Mouse (Mus musculus): ENCODE data around the gene Zfp94.

Zfp94 gene

DNA sequence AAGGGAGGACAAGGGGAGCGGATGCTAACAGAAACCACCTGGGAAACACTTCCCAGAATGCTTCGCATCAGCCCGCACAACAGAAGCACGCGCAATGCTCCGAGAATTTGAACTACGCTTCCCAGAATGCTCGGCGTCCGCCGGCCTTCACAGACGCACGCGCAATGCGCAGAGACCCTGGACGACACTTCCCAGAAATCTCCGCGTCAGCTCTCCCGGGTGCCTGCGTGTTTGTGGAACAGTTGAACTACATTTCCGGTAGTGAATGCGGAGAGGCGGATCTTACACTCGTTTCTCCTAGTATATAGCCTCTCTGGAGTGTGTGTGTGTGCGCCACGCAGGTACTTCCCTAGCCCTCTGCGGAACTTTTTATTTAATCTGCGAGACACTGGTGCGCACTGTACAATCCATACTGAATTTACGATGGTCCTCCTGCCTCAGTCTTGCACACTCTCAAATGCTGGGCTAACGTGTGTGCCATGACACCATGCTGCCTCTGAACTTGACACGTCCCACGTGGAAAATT lies at the start of gene Zfp94:
TSS of gene Zfp94 (minus strand) at position 100 of the 526 bp plus-strand sequence.
- DNase-seq (ENCODE audit: low spot score), result peak; percentile 96

DNA sequence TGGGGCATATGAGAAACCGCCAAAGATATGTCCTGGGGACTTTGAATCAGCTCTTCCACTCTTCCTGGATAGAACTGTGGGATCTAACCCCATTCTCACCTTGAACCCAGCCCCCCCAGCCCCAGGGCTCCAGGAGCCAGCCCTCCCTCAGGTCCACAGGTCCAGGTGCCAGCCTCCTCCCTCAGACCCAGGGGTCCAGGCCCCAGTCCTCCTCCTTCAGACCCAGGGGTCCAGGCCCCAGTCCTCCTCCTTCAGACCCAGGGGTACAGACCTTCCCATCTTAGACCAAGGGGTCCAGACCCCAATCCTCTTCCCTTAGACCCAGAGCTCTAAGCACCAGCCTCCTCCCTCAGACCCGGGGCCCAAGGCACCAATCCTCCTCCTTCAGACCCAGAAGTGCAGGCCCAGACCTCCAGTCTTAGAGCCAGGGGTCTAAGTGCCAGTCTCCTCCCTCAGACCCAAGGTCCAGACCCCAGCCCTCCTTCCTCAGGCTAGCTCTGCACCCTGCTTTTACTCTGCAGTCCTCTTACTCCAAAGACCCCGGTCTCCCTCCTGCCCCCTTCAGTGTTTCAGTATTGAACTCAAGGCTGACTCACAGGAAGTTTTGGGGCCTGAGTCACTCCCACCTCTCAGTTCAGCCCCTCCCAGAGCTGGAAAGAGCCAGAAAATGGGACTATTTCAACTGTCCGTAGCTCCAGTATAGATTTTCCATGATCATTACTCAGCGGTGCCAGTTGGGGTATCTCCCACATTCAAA lies 49.0 kb upstream of the Zfp94 start:
- DNase-seq (ENCODE audit: low spot score), result no peak

DNA sequence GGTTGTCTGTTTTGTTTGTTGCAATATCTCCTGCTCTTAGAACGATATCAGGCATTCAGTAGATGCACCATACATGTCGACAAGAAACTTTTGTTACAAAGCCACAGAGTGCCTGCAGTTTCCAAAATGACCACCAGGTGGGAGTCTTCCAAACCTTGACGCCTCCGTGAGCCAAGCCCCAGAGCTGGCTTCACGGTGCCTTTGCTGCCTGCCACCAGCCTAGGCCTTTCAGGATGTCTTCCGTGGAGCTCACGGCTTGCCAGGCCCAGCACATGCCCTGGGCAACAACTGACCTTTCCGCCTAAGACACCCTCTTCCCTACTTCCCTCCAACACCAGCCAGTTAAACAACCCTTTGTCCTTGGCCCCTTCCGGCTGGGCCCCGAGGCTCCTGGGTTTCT lies 48.4 kb upstream of the Zfp94 start:
- DNase-seq (ENCODE audit: low spot score), result peak; percentile 71

DNA sequence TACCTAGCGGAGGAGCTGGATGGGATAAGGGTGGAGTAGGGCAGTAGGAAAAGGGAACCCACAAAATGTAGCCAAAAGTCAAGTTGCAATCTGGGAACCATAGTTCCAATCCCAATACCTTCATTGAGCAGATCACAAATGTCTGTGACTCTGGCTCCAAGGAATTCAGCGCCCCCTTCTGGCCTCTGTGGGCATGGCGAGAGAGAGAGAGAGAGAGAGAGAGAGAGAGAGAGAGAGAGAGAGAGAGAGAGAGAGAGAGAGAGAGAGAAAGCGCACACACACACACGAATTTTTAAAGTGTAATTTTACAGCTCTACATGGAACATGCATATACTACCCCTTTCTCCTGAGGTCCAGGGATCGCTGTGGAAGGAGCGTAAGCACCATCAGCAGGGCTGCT lies 46.8 kb upstream of the Zfp94 start:
- no peak for DNase-seq (ENCODE audit: low spot score)

DNA sequence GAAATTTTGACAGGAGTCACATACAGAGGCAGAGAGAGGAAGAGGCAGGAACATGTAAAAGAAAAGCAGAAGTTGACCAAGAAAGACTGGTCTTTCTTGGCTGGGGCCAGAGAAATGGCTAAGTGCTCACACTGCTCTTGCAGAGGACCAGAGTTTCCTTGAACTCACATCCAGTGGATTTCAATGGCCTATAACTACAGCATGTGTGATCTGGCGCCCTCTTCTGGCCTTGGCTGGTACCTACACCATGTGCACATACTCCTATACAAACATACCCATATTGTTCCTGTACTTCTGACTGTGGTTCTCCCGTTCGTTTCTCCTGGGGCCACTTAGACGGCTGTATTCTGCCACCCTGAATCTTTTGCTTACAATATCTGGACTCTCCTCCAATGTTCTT lies 44.5 kb upstream of the Zfp94 start:
- DNase-seq (ENCODE audit: low spot score), result no peak

DNA sequence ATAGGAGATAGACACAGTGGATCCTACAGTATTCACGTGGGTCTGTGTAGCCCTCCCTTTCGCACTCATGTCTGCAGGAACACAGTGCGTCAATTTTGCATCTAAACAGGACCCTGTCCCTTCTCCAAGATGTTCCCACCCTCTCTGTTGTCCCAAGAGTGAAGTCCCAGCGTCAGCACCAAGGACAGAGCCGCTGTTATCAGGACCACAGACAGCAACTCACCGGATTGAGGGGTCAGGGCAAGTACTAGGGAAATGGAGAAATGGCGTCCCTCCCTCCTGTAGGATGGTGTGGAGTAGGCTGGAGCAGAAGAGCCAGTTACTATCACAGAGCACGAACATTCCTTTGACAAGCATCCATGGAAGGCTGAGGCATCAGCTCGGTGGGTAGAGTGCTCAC lies 42.8 kb upstream of the Zfp94 start:
- no peak for DNase-seq (ENCODE audit: low spot score)

DNA sequence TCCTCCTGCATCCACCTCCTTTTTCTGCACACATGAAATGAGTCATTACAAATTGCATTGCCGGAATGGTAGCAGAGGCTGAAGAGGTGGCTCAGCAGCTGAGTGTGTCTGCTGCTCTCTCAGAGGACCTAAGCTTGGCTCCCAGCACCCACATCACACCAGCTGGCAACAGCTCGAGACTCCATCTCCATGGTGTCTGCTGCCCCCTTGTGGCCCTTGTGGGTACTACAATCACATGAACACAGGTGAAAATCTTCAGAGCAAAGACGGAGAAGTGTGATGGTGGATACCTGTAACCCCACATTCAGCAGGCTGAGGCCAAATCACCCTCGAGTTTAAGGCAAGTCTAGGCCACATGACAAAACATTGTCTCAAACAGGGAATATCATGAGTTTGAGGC lies 41.4 kb upstream of the Zfp94 start:
- no peak for DNase-seq (ENCODE audit: low spot score)

DNA sequence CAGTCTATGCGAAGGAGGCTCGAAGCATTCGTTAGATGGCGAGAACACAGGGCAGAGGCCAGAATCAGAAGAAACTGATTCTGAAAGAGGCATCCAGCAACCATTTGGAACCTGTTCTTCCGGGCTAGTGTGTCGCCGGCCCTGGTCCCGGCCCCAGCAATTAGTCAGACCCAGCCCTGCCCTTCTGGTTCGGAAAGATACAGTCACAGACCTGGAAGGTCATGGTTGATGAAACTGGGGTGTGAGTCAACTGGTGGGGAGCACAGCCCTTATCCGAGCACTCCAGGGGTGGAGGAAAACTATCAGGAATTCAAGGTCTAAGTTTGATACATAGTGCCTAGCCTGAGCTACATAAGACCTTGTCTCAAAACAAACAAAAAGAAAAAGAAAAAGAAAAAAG lies 39.6 kb upstream of the Zfp94 start:
- DNase-seq (ENCODE audit: low spot score), result no peak

DNA sequence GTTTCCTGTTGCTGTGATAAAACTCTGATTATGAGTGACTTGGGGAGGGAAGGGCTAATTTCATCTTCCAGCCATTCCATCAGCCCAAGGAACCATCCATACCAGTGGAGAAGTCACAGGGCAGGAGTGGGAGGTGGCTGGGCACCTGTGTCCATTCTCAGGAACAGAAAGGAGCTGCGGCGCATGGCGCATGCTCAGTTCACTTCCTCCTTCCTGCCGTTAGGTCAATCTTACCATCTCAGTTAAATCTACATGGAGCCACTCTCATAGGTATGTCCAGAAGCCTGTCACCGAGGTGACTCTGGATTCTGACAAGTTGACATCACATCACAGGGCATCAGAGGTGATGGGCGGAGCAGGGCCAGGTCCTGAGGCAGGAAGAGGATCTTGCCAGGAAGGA lies 39.2 kb upstream of the Zfp94 start:
- DNase-seq (ENCODE audit: low spot score), result no peak

DNA sequence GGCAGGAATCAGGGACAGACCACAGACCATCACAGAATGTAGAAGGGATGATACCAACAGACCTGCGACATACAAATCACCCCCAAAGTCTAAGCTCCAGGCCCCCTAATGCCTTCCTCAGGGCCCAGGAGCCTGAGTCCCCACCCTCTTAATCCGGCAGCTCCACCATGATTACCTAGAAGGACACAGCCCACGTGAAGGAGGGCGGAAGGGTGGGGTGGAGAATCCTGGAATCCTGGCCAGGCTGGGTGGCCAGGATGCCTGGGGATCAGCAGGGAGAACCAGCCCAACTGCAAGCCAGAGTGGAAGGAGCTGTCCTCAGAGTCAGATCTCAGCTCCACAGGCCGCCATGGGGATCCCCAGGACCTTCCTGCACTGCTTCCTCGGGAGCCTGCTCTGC lies 32.4 kb upstream of the Zfp94 start, which contains the start of gene Lypd5:
TSS of gene Lypd5 (plus strand) at position 301 of the 400 bp plus-strand sequence.
- DNase-seq (ENCODE audit: low spot score), result no peak

DNA sequence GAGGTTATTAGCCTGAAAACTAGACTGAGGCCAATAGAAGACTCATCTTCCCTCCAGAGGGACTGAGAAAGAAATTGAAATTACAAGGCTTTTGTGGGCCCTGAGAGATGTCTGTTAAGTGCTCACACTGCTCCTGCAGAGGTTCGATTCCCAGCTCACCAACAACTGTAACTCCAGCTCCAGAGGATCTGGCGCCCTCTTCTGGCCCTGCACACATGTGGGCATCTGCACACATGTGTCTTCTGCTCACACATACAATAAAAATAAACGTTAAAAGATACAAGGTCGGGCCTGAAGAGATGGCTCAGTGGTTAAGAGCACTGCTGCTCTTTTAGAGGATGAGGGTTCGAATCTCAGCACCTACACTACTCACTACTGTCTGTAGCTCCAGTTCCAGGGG lies 30.0 kb upstream of the Zfp94 start:
- DNase-seq (ENCODE audit: low spot score), result no peak

DNA sequence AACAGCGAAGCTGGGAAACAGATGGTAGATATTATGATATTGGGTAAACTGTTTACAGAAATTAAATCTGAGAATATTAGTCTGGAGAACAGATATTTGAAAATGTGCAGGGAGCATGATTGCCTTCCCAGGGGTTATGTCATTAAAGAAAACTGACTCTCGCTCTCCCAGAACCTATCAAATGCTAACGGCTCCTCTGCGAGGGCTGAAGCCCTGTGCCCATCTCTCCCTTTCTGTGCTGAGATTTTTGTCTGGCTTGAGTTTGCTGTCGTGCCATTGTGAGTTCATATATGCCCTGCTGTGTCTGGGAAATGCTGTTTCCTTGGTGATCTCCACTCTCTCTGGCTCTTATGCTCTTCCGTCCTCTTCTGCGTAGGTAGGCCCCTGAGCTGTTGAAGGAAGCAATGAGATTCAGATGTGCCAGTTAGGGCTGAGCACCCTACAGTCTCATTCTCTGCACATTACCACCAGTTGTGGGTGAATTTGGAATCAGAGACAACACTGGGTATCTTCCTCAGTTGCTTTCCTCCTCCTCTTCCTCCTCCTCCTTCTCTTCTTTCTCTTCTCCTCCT lies 27.3 kb upstream of the Zfp94 start:
- DNase-seq (ENCODE audit: low spot score), result no peak

DNA sequence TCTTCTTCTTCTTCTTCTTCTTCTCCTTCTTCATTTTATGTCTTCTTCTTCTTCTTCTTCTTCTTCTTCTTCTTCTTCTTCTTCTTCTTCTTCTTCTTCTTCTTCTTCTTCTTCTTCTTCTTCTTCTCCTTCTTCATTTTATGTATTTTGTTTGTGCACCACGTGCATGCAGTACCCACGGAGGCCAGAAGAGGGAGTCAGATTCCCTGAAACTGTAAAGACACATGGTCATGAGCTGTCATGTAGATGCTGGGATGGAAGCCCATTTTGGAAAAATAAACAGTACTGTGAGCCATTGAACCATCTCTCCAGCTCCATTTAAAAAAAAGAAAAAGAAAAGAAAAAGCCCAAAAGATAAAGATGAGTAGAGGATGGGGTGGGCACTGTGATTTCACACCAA lies 21.8 kb upstream of the Zfp94 start:
- DNase-seq (ENCODE audit: low spot score), result no peak

DNA sequence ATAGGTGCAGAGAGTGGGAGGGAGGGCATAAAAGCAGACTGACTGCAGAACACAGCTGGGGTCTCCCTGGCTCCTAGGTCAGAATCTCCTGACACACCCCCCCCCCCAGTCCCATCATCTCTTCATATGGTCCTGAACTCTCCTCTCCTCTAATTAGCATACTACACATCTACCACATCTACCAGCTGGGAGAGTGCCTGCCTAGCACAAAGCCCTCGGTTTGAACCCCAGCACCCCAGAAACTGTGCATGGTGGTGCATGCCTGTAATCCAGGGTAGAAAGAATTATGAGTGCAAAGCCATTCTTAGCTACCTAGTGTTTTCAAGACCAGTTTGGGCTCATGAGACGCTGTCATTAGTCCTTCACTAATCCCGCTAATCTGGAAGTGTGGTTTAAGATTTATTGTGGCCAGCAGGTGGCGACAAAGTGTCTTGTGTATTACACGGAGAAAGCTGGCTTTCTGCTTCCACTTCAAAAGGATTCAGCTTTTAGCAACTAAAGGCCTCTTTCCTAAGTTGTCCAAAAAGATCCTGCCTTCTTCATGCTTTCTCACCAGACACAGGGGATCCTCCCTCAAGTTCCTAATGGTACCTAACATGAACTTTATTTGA lies 19.3 kb upstream of the Zfp94 start:
- DNase-seq (ENCODE audit: low spot score), result peak; percentile 71

DNA sequence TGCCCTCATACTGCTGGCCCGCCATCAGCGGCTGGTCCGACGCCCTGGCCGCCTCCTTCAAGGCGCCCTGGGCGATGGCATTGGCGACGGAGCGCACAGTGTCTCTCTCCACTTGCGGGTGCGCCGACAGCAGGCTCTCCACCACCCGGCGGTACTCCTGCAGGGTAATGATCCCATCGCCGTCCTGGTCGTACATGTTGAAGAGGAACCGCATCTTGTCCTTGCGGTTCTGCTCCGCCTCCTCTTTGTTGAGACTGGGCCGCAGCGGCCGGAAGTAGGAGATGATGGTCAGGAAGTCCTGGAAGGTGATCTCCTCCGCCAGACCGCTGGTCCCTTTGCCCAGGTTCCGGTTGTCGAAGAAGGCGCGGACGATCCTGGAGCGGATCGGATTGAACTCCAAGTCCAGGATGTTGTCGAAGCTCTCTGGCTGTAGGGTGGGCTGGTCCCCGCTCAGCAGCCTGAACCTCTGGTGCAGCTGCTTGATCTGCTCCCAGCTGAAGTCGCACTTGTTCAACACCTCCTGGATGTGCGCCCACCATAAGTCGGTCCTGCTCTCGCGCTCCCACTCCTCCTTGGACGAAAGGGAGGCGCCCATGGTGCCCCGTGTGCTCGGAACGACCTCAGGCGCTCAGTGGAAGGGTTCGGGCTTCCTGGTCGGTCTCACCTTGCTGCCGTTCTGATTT lies 17.0 kb upstream of the Zfp94 start, which contains the start of gene Tescl:
TSS of gene Tescl (minus strand) at position 633 of the 683 bp plus-strand sequence.
- DNase-seq (ENCODE audit: low spot score), result no peak

DNA sequence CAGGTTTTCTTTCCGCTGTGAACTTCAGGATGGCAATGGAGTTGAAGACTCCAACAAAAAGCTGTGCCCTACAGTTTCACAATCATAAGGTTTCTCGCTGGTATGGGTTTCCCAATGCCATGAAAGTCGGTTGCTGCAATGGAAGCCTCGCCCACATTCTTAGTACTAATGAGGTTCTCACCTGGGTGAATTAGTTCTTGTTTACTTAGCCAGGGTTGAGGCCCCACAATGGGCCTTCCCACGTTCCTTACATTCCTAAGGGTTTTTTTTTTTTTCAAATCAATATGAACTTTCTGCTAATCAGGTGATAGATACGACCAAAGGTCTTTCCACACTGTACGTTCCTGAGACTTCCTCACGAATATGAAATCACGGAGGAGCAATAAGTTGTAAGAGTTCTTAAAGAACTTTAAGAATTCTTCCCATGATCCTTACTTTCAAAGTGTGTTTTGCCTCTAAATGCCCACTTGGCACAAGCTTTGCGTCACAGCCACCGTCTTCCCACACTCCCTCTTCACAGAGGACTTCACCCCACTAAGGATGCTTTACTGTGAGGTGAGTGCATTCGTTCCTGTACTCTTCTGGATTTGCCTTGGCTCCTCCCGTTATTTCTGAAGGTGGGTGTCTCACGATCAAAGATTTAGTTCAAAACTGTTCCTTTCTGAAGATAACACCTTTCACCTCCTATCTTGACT lies 11.0 kb upstream of the Zfp94 start:
- peak; percentile 66 for DNase-seq (ENCODE audit: low spot score)

DNA sequence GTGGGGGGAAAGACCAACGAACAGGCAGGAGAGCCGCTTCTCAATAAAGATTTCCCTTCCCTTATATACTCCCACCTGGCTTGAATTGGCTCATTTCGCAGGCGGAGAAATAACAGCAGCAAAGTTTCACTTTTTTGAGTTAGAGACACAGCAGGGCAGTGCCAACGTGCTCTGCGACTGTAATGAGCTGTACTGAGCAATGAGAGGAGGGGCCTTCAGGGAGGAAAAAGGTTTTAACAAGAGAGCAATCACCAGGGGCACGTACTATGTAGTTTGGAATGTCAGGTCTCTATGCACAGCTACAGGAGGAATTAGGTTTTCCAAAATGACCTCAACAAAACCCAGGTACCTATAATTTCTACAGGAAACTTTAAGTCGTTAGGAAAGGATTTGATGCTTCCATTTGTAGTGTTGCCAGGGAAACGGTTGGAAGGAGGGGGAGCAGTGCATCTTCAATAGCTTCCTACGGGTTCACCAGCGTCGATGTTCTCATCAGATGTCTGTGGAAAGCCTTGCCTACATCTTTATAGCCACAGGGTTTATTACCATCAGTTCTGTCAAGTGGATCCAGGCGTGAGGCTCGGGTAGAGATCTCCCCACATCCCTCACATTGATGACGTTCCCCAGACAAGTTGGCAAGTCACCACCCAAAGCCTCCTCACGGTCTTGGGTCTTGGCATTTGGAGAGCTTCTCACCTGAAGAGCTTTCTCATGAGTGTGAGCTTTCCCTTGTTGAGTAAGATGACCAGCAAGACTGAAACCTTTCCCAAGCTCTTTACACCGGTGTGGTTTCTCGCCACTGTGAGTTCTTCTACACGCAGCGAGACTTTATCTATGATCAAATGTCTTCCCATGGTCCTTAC lies 10.0 kb upstream of the Zfp94 start:
- DNase-seq (ENCODE audit: low spot score), result peak; percentile 29

DNA sequence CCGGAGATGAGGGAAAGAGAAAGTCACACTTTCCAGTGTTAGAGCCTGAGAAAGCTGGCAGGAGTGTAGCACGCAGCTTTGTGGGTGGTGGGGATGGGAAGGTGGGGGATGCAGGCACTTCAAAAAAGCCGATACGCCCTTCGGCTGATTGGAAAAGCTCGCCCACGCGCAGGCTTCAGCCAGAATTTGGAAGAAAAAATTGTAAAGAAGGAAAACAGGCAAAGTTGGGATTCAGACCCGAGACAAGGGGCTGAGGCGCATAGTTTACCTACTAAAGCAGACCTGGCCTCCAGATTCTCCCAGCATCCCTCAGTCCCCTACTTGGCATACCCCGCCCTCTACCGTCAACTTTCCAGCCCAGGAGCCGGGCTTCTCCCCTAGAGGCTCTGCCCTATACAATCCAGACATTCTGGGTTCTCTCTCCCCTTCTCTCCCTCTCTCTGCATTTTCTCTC lies 9.2 kb upstream of the Zfp94 start:
- no peak for DNase-seq (ENCODE audit: low spot score)

DNA sequence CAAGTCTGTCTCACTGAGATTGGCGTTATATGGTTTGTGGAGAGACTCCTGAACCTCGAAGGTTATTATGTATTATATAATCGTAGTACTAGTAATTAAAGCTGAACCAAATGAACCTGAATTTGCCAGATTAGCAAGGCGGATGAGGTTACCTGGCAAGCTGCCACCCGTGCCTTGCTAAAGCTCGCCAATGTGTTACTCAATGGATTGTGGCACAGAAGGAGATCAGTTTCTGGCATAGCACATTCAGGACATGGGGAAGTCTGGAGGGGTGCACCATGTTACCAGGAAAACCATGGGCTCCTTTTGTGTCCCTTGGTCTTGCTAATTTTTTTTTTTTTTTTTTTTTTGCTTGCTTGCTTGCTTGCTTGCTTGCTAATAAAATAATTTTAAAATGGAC lies 8.7 kb upstream of the Zfp94 start:
- DNase-seq (ENCODE audit: low spot score), result peak; percentile 23

DNA sequence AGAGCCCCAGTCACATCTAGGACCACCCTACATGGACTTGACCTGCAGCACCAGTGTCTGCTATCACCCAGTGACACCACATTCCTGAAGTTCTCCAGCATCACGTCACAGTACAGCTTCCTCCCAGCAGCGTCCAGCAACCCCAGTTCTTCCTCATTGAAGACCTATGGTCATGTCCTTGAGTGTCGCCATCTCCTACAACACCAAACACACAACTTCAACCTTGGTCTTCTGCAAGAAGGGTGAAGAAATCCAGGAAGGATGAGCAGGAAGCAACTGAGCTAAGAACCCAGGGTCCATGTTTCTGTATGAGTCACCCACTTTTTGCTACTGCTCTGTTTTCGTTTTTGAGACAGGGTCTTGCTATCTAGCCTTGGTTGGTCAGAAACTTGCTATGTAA lies 6.1 kb upstream of the Zfp94 start:
- no peak for DNase-seq (ENCODE audit: low spot score)

DNA sequence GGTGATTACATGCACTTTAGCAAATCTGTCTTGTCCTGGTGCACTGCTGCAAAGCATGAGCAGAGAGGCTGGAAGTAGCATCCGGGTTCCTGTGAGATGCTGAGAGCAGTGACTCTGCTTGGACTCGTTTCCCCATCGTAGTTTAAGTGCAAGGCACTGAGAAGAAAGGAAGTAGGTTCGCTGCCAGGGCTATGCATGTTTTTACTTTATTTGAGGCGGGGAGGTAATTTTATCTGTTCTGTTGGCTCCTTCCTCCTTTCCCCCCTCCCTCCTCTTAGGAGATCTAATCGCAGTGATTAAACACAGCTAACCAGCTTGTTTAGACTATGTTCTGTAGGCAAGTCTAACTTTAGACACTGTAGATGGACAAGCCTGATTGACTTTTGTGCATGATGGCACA lies 2.5 kb upstream of the Zfp94 start:
- DNase-seq (ENCODE audit: low spot score), result no peak
